Mouse (Mus musculus) erythroblast, embryonic 14.5 days (primary cell): Measurements from ENCODE around the gene Enkd1.

Experiments
- GATA1 ChIP-seq: IDR thresholded peaks from 2 replicates; pipeline ENCODE4 v1.6.1; 2012; ENCODE audit warnings: low read length, inconsistent platforms, mixed read lengths
- TAL1 ChIP-seq: IDR thresholded peaks from 3 replicates; pipeline ENCODE4 v1.6.1; 2012; ENCODE audit warnings: low read length, inconsistent platforms, mixed read lengths

GRCm38 (mm10) chr8:105732186-105732585, 24.2 kb upstream of the Enkd1 start:
- TF ChIP-seq GATA1 (no peak), TAL1 (no peak)
